Mouse (Mus musculus): ENCODE results near the gene Tmc2.

Tmc2 gene

DNA sequence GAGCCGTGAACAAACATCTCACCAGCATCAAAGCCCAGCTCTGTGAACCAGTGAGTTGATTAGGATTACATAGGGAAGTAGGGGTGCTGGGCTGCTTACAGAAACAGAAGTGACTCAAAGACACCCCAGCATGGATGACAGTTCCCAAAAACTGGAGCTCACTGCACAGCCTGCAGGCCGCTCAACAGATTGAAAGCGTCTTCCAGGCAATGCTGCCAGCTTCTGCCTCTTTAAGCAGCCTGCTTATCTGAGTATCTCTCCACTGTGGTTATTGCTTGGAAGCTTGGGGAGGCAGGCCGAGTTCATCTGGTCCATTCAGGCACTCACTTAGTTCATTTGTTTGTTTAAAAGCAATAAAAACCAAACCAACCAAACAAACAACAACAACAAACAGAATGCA is 61.8 kb downstream of the Tmc2 start:
- no peak for DNase-seq (ENCODE audit: low spot score)

DNA sequence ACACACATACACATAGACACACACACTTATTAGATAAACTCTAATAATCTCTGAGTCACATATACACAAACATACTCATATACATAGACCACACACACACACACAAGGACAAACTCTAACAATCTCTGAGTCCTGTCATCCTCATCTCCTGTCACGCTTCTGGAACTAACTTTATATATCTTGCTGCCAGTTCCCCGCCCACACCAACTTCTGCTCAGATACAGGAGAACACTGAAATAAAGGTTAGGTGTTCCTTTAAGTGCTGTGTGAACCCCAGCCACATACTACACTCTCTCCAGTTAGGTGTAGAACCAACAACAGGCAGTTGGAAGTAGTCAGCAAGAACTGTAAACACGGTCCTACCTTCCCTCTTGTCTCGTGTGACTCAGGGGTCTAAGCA is 65.8 kb downstream of the Tmc2 start:
- no peak for DNase-seq (ENCODE audit: low spot score)

- no peak for DNase-seq (ENCODE audit: low spot score)
Measured at GRCm38 (mm10) chr2:130261914-130262313, 66.9 kb downstream of the Tmc2 start.

DNA sequence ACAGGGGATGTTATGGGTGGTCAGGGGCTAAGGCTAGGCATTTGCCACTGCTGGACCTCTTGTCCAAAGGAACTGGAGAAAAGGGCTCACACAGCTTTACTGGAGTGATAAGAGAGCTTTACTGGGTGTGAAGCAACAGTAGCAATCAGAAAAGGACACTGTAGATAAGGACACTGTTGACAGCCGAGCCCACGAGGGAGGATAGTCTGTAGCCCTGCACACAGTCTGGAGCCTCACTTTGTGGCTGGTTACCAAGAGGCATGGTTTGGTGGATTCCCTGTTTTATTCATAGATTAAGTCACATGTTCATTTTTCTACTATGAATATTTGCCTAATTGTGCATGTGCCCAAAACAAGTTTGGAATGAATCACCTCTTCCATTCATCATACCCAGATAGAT is 67.4 kb downstream of the Tmc2 start:
- DNase-seq (ENCODE audit: low spot score) = no peak

- no peak for DNase-seq (ENCODE audit: low spot score)
Measured at GRCm38 (mm10) chr2:130265520-130265919, 70.5 kb downstream of the Tmc2 start.

- no peak for DNase-seq (ENCODE audit: low spot score)
Measured at GRCm38 (mm10) chr2:130268074-130268473, 73.1 kb downstream of the Tmc2 start.

- peak; percentile 56 for DNase-seq (ENCODE audit: low spot score)
Measured at GRCm38 (mm10) chr2:130273732-130274131, 78.7 kb downstream of the Tmc2 start.

- DNase-seq (ENCODE audit: low spot score) = peak; percentile 98
Measured at GRCm38 (mm10) chr2:130274149-130274861, 79.3 kb downstream of the Tmc2 start, which contains the start of gene Nop56. Gene Nop56, plus strand, starts transcription at chr2:130274430.

GRCm38 (mm10) chr2:130274862-130275261 is 79.9 kb downstream of the Tmc2 start:
- DNase-seq (ENCODE audit: low spot score) = no peak

- peak; percentile 82 for DNase-seq (ENCODE audit: low spot score)
Measured at GRCm38 (mm10) chr2:130275649-130276048, 80.7 kb downstream of the Tmc2 start.

GRCm38 (mm10) chr2:130279600-130280091 is 84.7 kb downstream of the Tmc2 start:
- DNase-seq (ENCODE audit: low spot score) = no peak

DNA sequence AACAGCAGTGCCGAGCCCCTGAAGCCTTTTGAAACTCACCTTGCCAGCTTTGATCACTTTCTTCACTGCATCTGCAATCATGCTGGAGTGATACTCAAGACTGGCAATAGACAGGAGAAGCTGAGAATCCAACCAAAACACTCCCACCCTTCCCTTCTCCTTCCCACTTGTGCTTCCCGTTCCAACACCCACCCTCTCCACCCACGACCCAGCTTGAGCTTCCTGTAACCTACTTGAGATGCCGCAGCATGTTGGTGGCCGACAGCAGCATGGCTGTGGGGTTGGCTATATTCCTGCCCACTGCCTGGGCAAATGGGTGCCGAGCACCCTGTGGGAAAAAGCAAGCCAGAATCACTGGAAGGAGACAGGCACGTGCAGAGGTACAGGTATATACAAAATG is 85.2 kb downstream of the Tmc2 start:
- no peak for DNase-seq (ENCODE audit: low spot score)

- no peak for DNase-seq (ENCODE audit: low spot score)
Measured at GRCm38 (mm10) chr2:130280818-130281217, 85.8 kb downstream of the Tmc2 start.

DNA sequence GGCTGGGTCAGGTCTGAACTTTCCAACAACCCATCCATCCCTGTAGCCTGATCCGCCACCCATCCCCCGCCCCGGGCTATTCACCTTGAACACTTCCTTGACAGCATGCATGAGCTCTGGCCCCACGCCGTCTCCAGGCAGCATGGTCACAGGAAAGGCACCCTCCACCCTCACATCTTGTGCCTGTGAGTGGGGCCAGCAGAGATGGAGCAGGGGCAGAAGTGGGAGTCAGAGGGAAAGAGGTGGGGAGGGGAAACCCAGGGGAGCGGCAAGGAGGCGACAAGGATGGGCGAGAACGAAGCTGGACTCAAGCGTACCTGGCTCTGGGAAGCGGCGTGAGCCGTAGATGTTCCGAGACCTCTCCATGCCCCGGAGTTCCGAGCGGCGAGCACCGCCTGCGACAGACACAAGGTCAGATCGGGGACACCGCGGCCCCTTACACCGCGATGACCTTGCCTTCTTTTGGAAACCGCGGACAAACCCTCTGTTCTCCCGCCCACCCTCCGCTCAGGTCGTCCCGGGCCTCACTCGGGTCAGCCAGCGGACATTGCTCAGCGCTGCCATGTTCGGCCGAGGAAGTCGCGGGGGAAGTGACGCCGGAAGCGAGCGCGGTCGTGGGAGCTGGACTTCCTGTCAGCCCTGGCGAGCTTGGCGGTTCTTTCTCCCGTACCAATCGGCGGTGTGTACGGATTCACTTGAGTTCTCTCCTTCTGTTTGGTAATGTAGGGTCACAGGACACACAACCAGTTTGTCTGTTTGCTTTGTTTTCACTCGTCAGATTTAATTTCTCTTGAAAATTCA is 89.1 kb downstream of the Tmc2 start, which contains the start of gene Idh3b:
Gene Idh3b (minus strand): TSS at position 694 of the 801 bp plus-strand sequence.
- DNase-seq (ENCODE audit: low spot score) = peak; percentile 93

GRCm38 (mm10) chr2:130289086-130289485 is 94.1 kb downstream of the Tmc2 start:
- DNase-seq (ENCODE audit: low spot score) = no peak

DNA sequence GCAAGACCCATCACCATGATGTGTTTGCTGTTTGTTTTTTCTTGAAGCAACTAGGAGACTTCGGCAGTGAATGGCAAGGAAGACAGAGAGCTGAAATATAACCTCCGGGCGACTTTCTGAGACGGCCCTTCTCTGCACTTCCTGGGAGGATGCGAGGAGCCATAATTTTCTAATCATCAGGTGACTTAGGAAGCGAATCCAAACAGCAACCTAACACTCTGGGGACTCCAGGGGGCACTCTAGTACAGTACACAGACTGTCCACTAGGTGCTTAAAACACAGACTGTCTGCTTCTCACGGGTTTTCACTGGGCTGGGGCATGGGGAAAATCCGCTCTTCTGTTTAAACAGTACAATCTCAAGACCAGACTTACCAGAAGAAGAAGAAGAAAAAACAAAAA is 96.4 kb downstream of the Tmc2 start:
- peak; percentile 89 for DNase-seq (ENCODE audit: low spot score)

DNA sequence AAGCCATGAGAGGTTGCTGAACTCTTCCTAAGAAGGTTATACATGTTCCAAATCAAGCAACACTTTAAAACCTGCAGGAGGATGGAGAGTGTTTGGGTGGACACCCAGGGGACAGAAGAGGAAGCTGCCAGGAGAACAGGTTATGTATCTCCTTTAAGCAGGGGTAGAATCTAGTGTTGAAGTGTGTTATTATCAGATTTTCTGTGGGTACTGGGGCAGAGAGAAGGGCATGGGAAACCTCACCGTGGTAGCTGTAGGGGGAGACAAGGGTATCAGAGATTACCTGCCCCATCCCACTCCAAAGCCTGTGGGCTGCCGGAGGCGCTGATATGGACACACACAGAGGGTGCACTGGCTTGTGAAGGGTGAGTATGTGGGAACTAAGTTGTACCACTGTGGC is 98.0 kb downstream of the Tmc2 start:
- no peak for DNase-seq (ENCODE audit: low spot score)

- peak; percentile 74 for DNase-seq (ENCODE audit: low spot score)
Measured at GRCm38 (mm10) chr2:130293486-130293885, 98.5 kb downstream of the Tmc2 start.

GRCm38 (mm10) chr2:130294218-130294935 is 99.4 kb downstream of the Tmc2 start:
- DNase-seq (ENCODE audit: low spot score) = peak; percentile 58

DNA sequence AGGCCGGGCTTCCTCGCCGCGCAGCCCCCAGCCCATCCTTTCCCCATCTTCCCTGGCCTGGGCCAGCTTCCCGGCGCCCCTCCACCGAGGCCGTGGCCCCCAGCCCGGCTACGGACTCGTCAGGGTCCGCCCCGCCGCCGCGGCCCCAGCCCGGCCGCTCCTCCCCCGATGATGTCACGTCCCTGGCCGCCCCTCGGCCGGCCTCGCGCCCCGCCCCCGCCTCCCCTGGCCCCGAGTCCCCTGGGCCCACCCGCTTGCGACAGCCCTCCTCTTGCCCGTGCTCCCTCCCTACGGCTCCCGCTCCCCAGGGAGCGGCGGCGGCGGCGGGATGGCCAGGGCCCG is 99.9 kb downstream of the Tmc2 start, which contains the start of gene Ebf4:
Gene Ebf4 (plus strand): TSS at position 234 of the 342 bp plus-strand sequence.
- DNase-seq (ENCODE audit: low spot score) = peak; percentile 82

DNA sequence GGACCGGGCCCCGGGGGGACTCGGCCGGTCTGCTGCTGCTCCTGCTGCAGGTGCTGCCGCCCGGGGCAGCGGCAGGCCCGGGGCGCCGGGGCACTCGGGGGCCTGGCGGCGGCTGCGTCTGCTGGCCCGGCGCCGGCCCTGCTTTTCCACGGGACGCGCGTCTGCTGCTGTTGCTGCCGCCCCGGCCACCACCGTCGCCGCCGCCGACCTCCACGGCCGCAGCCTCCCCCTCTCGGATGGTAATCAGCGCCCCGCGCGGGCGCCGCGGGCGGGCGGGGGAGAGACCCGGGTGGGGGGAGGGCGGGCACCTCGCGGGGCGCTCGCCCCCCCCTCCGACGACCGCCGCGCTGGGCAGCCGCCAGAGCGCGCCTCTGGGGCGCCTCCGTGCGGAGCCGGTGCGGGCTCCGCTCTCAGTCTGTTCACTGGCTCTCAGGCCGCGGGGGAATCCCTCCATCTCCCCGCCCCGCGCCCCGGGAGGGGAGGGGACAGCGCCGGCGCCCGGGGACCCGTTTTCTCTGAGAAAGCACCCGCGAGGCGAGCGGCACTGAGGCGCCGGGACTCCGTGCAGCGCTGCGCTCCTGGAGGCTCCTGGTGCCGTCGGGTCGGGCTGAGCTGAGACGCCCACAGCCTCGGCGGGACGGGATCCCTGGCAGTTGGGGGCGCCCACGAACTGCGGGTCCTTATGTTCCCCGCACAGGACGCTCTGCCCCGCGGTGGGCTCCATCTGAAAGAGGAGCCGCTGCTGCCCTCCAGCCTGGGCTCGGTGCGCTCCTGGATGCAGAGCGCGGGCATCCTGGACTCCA is 100.5 kb downstream of the Tmc2 start:
- peak; percentile 66 for DNase-seq (ENCODE audit: low spot score)
